Mouse (Mus musculus) layer of hippocampus, postnatal 36 days (tissue): ENCODE data around the gene Insyn1. TPM values are rescaled to one million over a fixed set of nuclear protein-coding genes. Genes with fewer than 3 reads are reported as not detected.

ENCODE experiments used
- DNase-seq, 2 experiments: peaks; one replicate each; pipeline ENCODE4 v3.0.0; 2022
- total RNA-seq, 2 experiments: library from RNA; stranded (reverse); gene quantifications; 2 replicates each; pipeline ENCODE4 v1.2.3; 2021

Gene Insyn1
- total RNA-seq = 100 to 1,000 TPM; 232 to 236 TPM

- DNase-seq = peak; percentile 64 to 72
These were observed at the start of gene Insyn1 for GRCm38 (mm10) chr9:58487851-58488801. Gene Insyn1 (plus strand): TSS chr9:58488603.

GRCm38 (mm10) chr9:58438921-58439396 lies 49.4 kb upstream of the Insyn1 start:
- DNase-seq = no peak

GRCm38 (mm10) chr9:58440100-58440499 lies 48.3 kb upstream of the Insyn1 start:
- DNase-seq = no peak

GRCm38 (mm10) chr9:58440614-58441013 lies 47.8 kb upstream of the Insyn1 start:
- no peak for DNase-seq

GRCm38 (mm10) chr9:58441351-58442104 lies 46.9 kb upstream of the Insyn1 start:
- DNase-seq = no peak

GRCm38 (mm10) chr9:58442105-58443010 lies 46.0 kb upstream of the Insyn1 start:
- DNase-seq = no peak

- no peak for DNase-seq
These were observed 45.3 kb upstream of the Insyn1 start for GRCm38 (mm10) chr9:58443061-58443460.

- DNase-seq = no peak
These were observed 41.6 kb upstream of the Insyn1 start for GRCm38 (mm10) chr9:58446829-58447228.

DNA sequence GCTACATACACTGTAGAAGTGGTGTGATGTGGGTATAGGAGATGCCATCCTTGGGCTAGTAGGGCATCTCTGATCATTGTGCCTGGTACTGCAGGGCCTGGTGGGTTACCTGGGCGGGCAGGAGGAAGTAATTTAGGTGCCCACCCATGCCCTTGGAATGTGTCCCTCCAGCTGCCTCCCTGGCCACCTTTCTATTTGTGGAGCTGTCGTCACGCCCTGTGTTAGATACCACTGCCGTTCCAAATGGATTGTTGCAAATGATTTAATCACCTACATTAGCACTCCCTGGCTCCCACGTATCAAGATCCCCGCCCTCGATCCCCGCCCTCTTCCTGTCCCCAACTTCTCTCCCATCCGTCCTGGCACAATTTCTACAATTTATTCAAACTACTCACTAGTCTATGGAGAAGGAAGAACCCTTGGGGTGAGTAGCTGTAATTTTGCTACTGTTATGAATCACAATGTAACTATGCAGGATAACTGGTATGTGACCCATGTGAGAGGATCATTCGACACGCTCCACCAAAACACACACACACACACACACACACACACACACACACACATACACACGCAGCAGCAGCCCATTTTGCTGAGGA lies 40.3 kb upstream of the Insyn1 start:
- no peak for DNase-seq

- no peak for DNase-seq
These were observed 38.9 kb upstream of the Insyn1 start for GRCm38 (mm10) chr9:58449526-58449925.

DNA sequence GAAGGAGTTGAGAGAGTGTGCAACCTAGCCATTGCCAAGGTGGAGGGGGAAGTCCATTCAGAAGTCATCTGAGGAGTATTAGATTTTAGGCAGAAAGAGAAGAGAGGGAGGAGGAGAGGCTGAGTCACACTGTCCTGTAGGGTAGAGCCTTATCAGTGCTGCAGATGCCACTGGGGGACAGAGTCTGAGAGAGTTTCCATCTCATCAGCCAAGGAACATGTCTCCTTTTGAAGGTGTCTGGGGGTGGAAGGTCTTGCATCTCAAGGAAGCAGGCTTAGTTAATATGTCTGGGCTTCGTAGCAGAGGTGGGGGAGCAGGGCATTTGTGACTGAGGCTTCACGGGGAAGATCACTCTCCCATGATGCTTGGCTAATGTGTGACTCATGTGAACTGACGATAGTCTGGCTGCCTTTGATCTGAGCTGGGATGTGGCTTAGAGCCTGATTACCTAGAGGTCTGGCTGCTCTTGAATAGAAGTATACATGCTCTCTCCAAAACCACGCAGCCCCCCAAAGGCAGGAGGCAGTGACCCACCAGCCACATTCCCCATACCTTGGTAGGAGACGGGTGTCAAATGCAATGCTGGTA lies 34.5 kb upstream of the Insyn1 start:
- no peak for DNase-seq

DNA sequence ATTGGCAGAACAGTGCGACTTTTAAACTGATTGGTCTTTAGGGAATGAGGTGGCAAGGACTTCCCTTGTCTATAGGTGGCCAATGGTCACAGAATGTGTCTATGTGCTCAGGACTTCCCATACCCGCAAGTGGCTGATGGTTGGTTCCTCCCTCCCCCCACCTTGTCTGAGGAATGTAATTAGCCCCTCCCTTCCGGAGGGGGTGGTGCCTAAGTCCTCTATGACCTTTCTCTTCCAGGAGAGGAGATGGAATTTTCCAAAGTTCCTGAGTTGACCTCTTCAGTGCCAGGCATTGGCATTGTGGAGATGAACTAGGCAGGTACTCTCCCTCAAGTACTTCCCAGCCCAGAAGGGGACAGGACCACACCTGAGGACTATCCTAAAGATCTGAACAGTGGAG lies 33.5 kb upstream of the Insyn1 start:
- DNase-seq = no peak

GRCm38 (mm10) chr9:58455798-58456197 lies 32.6 kb upstream of the Insyn1 start:
- DNase-seq = peak; percentile 48 to 69

DNA sequence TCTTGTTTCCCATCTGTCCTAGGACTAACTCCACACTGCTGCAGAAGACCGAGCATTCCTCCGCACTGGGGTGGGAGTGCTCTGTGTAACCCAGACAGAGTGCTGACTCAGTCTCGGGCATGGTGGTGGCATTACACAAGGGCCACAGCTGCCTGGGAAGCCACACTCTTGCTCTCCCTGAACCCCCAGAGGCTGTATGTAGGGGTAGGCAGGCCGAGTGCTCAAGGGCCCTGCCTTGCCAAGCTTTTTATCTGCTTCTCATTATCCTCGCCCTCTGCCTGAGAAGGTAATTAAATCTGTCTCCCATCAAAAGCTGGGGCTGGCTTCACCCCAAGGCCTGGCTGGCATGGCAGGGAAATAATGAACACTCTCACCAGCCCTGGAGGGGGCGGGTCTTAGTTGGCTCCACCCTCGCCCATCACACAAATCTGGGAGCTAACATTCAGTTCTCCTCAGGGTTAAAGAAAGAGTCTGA lies 30.9 kb upstream of the Insyn1 start:
- peak; percentile 53 to 58 for DNase-seq

- no peak for DNase-seq
These were observed 30.1 kb upstream of the Insyn1 start for GRCm38 (mm10) chr9:58458341-58458740.

DNA sequence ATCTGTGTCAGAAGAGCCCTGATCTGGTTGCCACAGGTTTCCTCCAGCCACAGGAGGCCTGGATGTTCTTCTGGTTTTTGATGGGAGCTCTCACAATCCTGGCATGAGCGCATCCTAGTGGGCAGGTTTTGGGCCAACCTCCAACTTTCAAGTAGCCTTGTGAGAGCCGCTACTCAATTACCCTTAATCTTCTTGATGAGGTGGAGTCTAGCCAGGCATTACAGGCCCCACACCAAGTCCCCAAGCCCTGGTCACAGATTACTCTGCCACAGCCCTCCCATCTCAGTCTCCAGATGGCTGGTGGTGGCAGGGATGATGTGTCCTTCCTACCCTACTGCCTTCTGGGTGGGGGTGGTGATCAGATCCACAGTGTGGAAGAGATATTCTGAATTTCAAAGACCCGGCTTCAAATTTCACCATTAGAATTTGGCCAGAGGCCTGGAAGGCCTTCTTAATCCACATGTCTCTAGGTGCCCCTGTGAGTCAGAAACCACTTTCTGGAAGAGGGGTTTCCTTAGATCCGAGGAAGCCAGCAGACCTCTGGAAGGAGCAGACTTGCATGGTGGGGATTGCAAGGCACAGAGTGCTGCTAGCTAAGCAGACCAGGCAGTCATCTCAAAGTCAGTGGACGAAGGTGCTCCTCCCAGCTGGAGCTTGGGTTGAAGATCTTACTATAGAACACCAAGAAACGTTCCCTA lies 29.4 kb upstream of the Insyn1 start:
- no peak for DNase-seq

DNA sequence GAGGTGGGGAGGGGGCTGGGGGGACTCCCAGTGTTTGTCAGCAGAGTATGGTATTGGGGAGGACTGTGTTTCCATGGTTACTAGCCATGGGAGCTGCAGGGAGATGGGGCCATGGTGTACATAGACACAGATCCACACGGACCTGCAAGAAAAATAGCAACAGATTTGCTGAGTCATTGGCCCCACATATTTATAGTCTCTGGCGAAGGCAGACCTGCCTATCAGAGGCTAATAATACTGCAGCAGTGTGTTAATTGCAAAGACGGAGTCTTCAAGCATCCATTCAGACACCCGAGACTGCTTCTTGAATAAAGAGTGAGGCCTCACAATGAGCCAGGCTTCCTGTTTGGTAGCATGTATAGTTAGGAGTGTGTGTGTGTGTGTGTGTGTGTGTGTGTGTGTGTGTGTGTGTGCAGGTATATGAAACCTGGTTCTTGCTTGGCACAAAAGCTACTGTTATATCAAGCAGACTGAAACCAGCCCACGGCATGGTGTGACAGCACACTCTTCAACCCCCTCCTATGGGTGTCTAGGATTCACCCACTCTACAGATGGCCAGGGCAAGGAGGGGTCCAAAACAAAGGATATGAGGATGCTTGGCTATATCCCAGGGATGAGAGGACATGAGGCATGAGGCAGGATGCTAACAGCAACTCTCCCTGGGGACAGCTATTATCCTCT lies 20.9 kb upstream of the Insyn1 start:
- peak in 1 of 2 experiments; percentile 50 for DNase-seq

GRCm38 (mm10) chr9:58470466-58470865 lies 17.9 kb upstream of the Insyn1 start:
- DNase-seq = no peak

DNA sequence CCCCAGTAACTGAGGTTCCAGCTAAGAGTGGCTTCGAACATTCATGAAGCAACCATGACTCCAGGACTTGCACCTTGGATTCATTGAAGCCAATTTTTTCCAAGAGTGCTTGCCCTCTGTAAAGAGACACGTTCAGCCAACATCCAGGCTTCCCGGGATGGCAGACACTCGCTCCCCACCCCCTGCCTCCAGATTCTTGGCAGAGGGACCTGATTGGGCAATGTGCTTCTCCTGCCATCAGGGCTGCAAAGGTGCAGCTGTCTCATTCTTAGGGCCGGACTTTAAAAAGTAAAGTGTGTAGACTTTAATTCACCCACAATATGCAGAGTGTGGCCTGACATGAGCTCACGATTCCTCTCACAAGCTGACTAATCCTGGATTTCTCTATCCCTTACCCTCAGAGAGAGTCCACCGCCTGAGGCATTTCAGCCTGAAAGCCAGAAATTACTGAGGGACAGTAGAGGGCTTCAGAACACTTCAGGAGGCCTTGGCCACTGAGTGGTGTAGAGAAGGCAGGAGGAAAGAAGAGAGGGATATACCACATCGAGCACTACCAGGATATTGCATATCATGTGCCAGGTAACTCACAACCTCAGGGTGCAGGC lies 15.1 kb upstream of the Insyn1 start:
- DNase-seq = no peak

DNA sequence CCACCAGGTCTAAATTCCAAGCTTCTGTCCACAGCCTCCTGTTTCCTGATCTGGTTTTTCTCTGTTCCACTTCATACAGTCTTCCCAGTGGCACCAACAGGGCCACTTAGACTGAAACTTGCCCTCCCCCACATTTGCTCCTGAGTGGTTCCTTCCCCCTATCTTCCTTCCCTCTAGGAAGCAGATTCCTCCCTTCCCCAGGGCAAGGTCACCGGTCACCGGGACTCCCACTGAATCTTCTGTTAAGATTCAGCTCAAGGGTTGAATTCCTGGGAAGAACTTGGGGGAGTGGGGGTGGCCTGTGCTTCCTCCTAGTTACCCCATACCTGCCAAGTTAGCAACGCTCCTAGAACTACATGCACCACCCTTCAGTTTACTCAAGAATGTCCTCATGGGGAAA lies 1.3 kb upstream of the Insyn1 start:
- DNase-seq = no peak
